Mouse (Mus musculus) embryonic facial prominence, embryonic 11.5 days (tissue): Measurements from ENCODE around the gene Lrrtm3. TPM values are rescaled to one million over a fixed set of nuclear protein-coding genes. Genes with fewer than 3 reads are reported as not detected.
A peak's percentile ranks its signal among the peaks of the same experiment; 100 is the strongest.

ENCODE experiments used
- ATAC-seq: fragments of 200-750 bp; cut with Nextera tagmentation; replicated peaks from 2 replicates; pipeline ENCODE4 v1.8.0; 2017; ENCODE audit warnings: low read depth; ENCODE audit not compliant: insufficient number of reproducible peaks, low FRiP score, low TSS enrichment
- DNase-seq: peaks from one replicate; pipeline ENCODE4 v3.0.0-alpha.2; 2015; ENCODE audit warnings: low spot score
- H3K27ac ChIP-seq: fragments of 300-500 bp; sonication (generic); replicated peaks from 2 replicates; pipeline ENCODE4 v1.5.1; 2014; ENCODE audit warnings: mild to moderate bottlenecking, low read depth, low read length, control low read depth
- H3K27me3 ChIP-seq: fragments of 300-500 bp; sonication (generic); 2 replicates; pipeline ENCODE4 v1.6.1; 2014; ENCODE audit warnings: mild to moderate bottlenecking, low read length, moderate library complexity, mixed read lengths; ENCODE audit not compliant: control insufficient read depth, insufficient read depth
- H3K36me3 ChIP-seq: fragments of 300-500 bp; sonication (generic); replicated peaks from 2 replicates; pipeline ENCODE4 v1.6.1; 2014; ENCODE audit warnings: low read depth, mild to moderate bottlenecking, low read length, moderate library complexity, mixed read lengths; ENCODE audit not compliant: control insufficient read depth, insufficient read depth
- H3K4me1 ChIP-seq: fragments of 300-500 bp; sonication (generic); 2 replicates; pipeline ENCODE4 v1.6.1; 2014; ENCODE audit warnings: low read length, mixed read lengths; ENCODE audit not compliant: control insufficient read depth, insufficient read depth
- H3K4me2 ChIP-seq: fragments of 300-500 bp; sonication (generic); 2 replicates; pipeline ENCODE4 v1.6.1; 2014; ENCODE audit warnings: low read depth, mild to moderate bottlenecking, control low read depth, low read length, moderate library complexity
- H3K4me3 ChIP-seq: fragments of 300-500 bp; sonication (generic); 2 replicates; pipeline ENCODE4 v1.5.1; 2014; ENCODE audit warnings: low read depth, low read length, control low read depth
- H3K9ac ChIP-seq: fragments of 300-500 bp; sonication (generic); replicated peaks from 2 replicates; pipeline ENCODE4 v1.6.1; 2014; ENCODE audit warnings: mild to moderate bottlenecking, control low read depth, low read length
- H3K9me3 ChIP-seq: fragments of 300-500 bp; sonication (generic); replicated peaks from 2 replicates; pipeline ENCODE4 v1.6.1; 2016; ENCODE audit warnings: mild to moderate bottlenecking, low read length, inconsistent platforms, mixed read lengths; ENCODE audit not compliant: control insufficient read depth
- WGBS: fragments of 180-500 bp; shearing (Covaris S2); extraction: QIAGEN DNeasy Blood & Tissue Kit; methylation state at CpG from one replicate; pipeline ENCODE4 v1.1.7; 2014; 5-methylcytosine and 5-hydroxymethylcytosine counted together
- polyA plus RNA-seq: library from polyadenylated mRNA; unstranded; fragments of >200 nt; fragmentation: Nextera tagmentation; extraction: Ambion mirVana; gene quantifications from 2 replicates; pipeline ENCODE4 v1.2.1, GENCODE M21; 2014

The Lrrtm3 gene
- polyA plus RNA-seq, 1 experiment from 2014 or later: 0.36 TPM

GRCm38 (mm10) chr10:64088774-64089460 is 1.2 kb downstream of the Lrrtm3 start:
- Histone ChIP-seq H3K9me3 (no peaks in the 10 kb centered on the region), H3K27ac (no peak overlapping the region), H3K4me2 (no peak overlapping the region), H3K4me1 (peaks cover 2% of the 10 kb centered on the region; the same call in 1 of the 2 replicates), H3K27me3 (peaks cover 10% of the 10 kb centered on the region; the same call in 1 of the 2 replicates), H3K36me3 (no peaks in the 10 kb centered on the region), H3K9ac (no peak overlapping the region), H3K4me3 (no peak overlapping the region)
- WGBS: 17% methylated on average over 19 of the region's 19 CpGs
- ATAC-seq (no peak), DNase-seq (peak; percentile 20)

- 3% methylated on average over 26 of the region's 26 CpGs for WGBS
- Histone ChIP-seq H3K27ac (no peak overlapping the region), H3K4me1 (peaks cover 2% of the 10 kb centered on the region; the same call in 1 of the 2 replicates), H3K4me3 (peak overlapping the region; percentile 26), H3K27me3 (peaks cover 10% of the 10 kb centered on the region; the same call in 1 of the 2 replicates), H3K9me3 (no peaks in the 10 kb centered on the region), H3K4me2 (peak overlapping the region; percentile 58), H3K9ac (no peak overlapping the region), H3K36me3 (no peaks in the 10 kb centered on the region)
- ATAC-seq (no peak), DNase-seq (peak; percentile 24)
Observed at GRCm38 (mm10) chr10:64087936-64088773, 1.9 kb downstream of the Lrrtm3 start.

GRCm38 (mm10) chr10:64087521-64087920 is 2.6 kb downstream of the Lrrtm3 start:
- under 1% methylated on average over 12 of the region's 12 CpGs for WGBS
- ATAC-seq: no peak
- DNase-seq: peak; percentile 8

GRCm38 (mm10) chr10:64086567-64087391 is 3.3 kb downstream of the Lrrtm3 start:
- H3K36me3 ChIP-seq: no peaks in the 10 kb centered on the region
- no peaks in the 10 kb centered on the region for H3K9me3 ChIP-seq
- peak; percentile 47 for DNase-seq
- H3K4me3 ChIP-seq: no peak overlapping the region
- H3K27ac ChIP-seq: no peak overlapping the region
- H3K4me2 ChIP-seq: peak overlapping the region; percentile 19; the same call in 1 of the 2 replicates
- H3K9ac ChIP-seq: no peak overlapping the region
- peaks cover 10% of the 10 kb centered on the region; the same call in 1 of the 2 replicates for H3K27me3 ChIP-seq
- H3K4me1 ChIP-seq: peaks cover 2% of the 10 kb centered on the region; the same call in 1 of the 2 replicates
- ATAC-seq: peak; percentile 17; the same call in 1 of the 2 replicates
- WGBS: 3% methylated on average over 12 of the region's 12 CpGs

More at GRCm38 (mm10) chr10:64087521-64087920, 2.6 kb downstream of the Lrrtm3 start:
- H3K9me3 ChIP-seq: no peaks in the 10 kb centered on the region
- no peak overlapping the region for H3K9ac ChIP-seq
- H3K4me2 ChIP-seq: peak overlapping the region; percentile 58
- peaks cover 2% of the 10 kb centered on the region; the same call in 1 of the 2 replicates for H3K4me1 ChIP-seq
- no peaks in the 10 kb centered on the region for H3K36me3 ChIP-seq
- H3K4me3 ChIP-seq: peak overlapping the region; percentile 26
- H3K27me3 ChIP-seq: peaks cover 10% of the 10 kb centered on the region; the same call in 1 of the 2 replicates
- H3K27ac ChIP-seq: no peak overlapping the region

GRCm38 (mm10) chr10:64086183-64086566 is 3.9 kb downstream of the Lrrtm3 start:
- no peak overlapping the region for H3K4me3 ChIP-seq
- WGBS: 62% methylated on average over 16 of the region's 16 CpGs

GRCm38 (mm10) chr10:64084465-64084864 is 5.6 kb downstream of the Lrrtm3 start:
- peaks cover 8% of the 10 kb centered on the region; the same call in 1 of the 2 replicates for H3K27me3 ChIP-seq
- no peak overlapping the region for H3K9ac ChIP-seq
- no peak overlapping the region for H3K4me3 ChIP-seq
- no peak for ATAC-seq
- peak; percentile 76 for DNase-seq
- no peaks in the 10 kb centered on the region for H3K9me3 ChIP-seq
- no peak overlapping the region for H3K27ac ChIP-seq
- H3K36me3 ChIP-seq: no peaks in the 10 kb centered on the region
- whole genome bisulfite sequencing: 48% methylated on average over 4 of the region's 4 CpGs
- H3K4me1 ChIP-seq: peaks cover 2% of the 10 kb centered on the region; the same call in 1 of the 2 replicates
- H3K4me2 ChIP-seq: no peak overlapping the region

More at GRCm38 (mm10) chr10:64086183-64086566, 3.9 kb downstream of the Lrrtm3 start:
- H3K27ac ChIP-seq: no peak overlapping the region
- peaks cover 2% of the 10 kb centered on the region; the same call in 1 of the 2 replicates for H3K4me1 ChIP-seq
- H3K4me2 ChIP-seq: no peak overlapping the region
- H3K9me3 ChIP-seq: no peaks in the 10 kb centered on the region
- no peak for ATAC-seq
- H3K27me3 ChIP-seq: peaks cover 10% of the 10 kb centered on the region; the same call in 1 of the 2 replicates
- no peak for DNase-seq
- H3K9ac ChIP-seq: no peak overlapping the region
- H3K36me3 ChIP-seq: no peaks in the 10 kb centered on the region

GRCm38 (mm10) chr10:64083813-64084212 is 6.3 kb downstream of the Lrrtm3 start:
- no peak overlapping the region for H3K4me2 ChIP-seq
- peaks cover 6% of the 10 kb centered on the region; the same call in 1 of the 2 replicates for H3K27me3 ChIP-seq
- no peaks in the 10 kb centered on the region for H3K9me3 ChIP-seq
- H3K36me3 ChIP-seq: no peaks in the 10 kb centered on the region
- H3K9ac ChIP-seq: no peak overlapping the region
- H3K4me3 ChIP-seq: no peak overlapping the region
- ATAC-seq: no peak
- WGBS: 29% methylated on average over 11 of the region's 11 CpGs
- no peak for DNase-seq
- peaks cover 2% of the 10 kb centered on the region; the same call in 1 of the 2 replicates for H3K4me1 ChIP-seq
- H3K27ac ChIP-seq: no peak overlapping the region
